In the genomic region with DNA sequence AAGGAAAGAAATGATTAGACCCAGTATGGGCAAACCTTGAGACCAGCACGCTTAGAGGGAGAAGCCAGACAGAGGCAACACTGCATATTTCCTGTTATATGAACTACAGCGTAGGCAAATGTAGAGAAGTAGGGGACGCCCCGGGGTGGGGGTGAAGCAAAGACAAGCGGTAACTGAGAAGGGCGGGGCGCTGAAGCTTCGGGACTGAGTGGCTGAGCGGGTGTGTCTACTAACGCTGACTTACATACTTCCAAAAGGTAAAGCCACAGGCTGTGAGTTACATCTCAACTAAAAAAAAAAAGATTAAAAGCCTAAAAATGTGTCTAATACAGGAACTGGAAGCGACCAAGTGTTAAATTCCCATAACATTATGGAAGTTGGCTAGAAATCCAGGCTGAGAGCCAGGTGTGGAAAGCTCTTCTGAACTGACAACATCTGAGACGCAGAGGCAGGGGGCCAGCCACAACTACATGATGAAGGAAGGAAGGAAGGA, we compare ENCODE assay signal across 9 mouse cellular contexts. TPM values are rescaled to one million over a fixed set of nuclear protein-coding genes. Genes with fewer than 3 reads are reported as not detected.
DNase-seq lines count a peak whose midpoint lies in the region; ATAC-seq and TF ChIP-seq lines count a peak whose summit lies in the region.
"Had no signal": no experiment of that assay in that cellular context is flagged by ENCODE, and none has a peak within 500 bp of the region (broad histone marks: within the 10 kb centered on the region; RNA-seq: fewer than 3 reads in every experiment).

No protein-coding gene starts in this region.

- H3K27me3 ChIP-seq in heart, adult 2 months (ENCODE audit: control insufficient read depth, insufficient read depth, low read length): no peaks in the 10 kb centered on the region
- no peaks in the 10 kb centered on the region for H3K27me3 ChIP-seq in kidney, postnatal 0 days (ENCODE audit: insufficient read depth, low read length)

- WGBS in heart, adult 2 months: 18% methylated on average over 12 of the region's 12 CpGs
- WGBS in kidney, postnatal 0 days: 8% methylated on average over 12 of the region's 12 CpGs

- peak overlapping the region; percentile 83 for H3K4me2 ChIP-seq in kidney, postnatal 0 days (ENCODE audit: low read length)

- intact Hi-C loops in heart, adult 2 months (cut with DNase I): loop anchor here (2.0 to 5.0 kb wide), 3 partner anchors 18 to 220 kb away; a partner anchor contains a TSS
- intact Hi-C loops in left cerebral cortex, postnatal 36 days (cut with DNase I): loop anchor here (2.0 kb wide), 1 partner anchor 38 kb away; no protein-coding TSS in a partner anchor

- peak overlapping the region; percentile 100 for H3K9ac ChIP-seq in heart, adult 2 months (ENCODE audit: low read depth, low read length)
- peak overlapping the region; percentile 88 for H3K9ac ChIP-seq in kidney, postnatal 0 days (ENCODE audit: low read depth, low read length)

- H3K4me1 ChIP-seq in heart, adult 2 months (ENCODE audit: control insufficient read depth, insufficient read depth, low read length): peaks cover 19% of the 10 kb centered on the region
- H3K4me1 ChIP-seq in kidney, postnatal 0 days (replicated peaks; ENCODE audit: insufficient read depth, low read length): 0 out of 2 replicates have a peak, but pooled peaks cover 4% of the 10 kb centered on the region

- H3K9me3 ChIP-seq in kidney, postnatal 0 days (replicated peaks; ENCODE audit: low read length): no peaks in the 10 kb centered on the region

- H3K4me3 ChIP-seq in heart, adult 2 months: peak overlapping the region; percentile 79
- H3K4me3 ChIP-seq in kidney, postnatal 0 days (replicated peaks; ENCODE audit: low read depth, low read length): peak overlapping the region; percentile 85

- peaks cover 1% of the 10 kb centered on the region; the same call in 1 of the 2 replicates for H3K79me2 ChIP-seq in heart, adult 2 months (replicated peaks; ENCODE audit: control insufficient read depth, insufficient read depth, low read length)

- H3K27ac ChIP-seq in heart, adult 2 months: peak overlapping the region; percentile 97
- peak overlapping the region; percentile 92 for H3K27ac ChIP-seq in kidney, postnatal 0 days

- peak; percentile 96 for ATAC-seq in activated CD4-positive, CD25-positive, alpha-beta regulatory T cell, adult 4 months
- no peak for ATAC-seq in kidney, postnatal 0 days (replicated peaks; ENCODE audit: low FRiP score, low read depth)

- no peak for TF ChIP-seq CTCF in heart, adult 2 months (IDR thresholded peaks at IDR 0.05)
- TF ChIP-seq CTCF in kidney, postnatal 0 days (IDR thresholded peaks at IDR 0.05; ENCODE audit: low read depth): no peak

- TF ChIP-seq EP300 in heart, adult 2 months (IDR thresholded peaks at IDR 0.05; ENCODE audit: insufficient read depth, low read depth, low read length): no peak

- TF ChIP-seq POLR2A in heart, adult 2 months (IDR thresholded peaks at IDR 0.05; ENCODE audit: insufficient read depth, low read depth, low read length): no peak

- peak; percentile 72 for DNase-seq in adrenal gland, postnatal 14 days
- no peak for DNase-seq in adrenal gland, adult 2 months
- DNase-seq in heart, adult 2 months: peak; percentile 59 to 81
- peak; percentile 62 for DNase-seq in kidney, postnatal 0 days (ENCODE audit: low spot score)
- DNase-seq in lung, postnatal 4 days: peak; percentile 80 to 84
- DNase-seq in spleen, postnatal 36 days (ENCODE audit: low spot score in 2 of 2): peak; percentile 94 to 95
- DNase-seq in left cerebral cortex, postnatal 36 days (ENCODE audit: low spot score in 2 of 2): no peak

- H3K36me3 ChIP-seq in heart, adult 2 months (ENCODE audit: control insufficient read depth, insufficient read depth, low read length): peaks cover 3% of the 10 kb centered on the region
- H3K36me3 ChIP-seq in kidney, postnatal 0 days (ENCODE audit: insufficient read depth, low read length): no peaks in the 10 kb centered on the region

RNA-seq across cellular contexts. Expression of a gene that starts 1.3 kb away (rescaled TPM):
- total RNA-seq in adrenal gland, postnatal 14 days (2021): 18.8 and 21.2 TPM in 2 replicates
- total RNA-seq in adrenal gland, adult 2 months (2021): 10 to 100 TPM; 15.5 to 24.6 TPM
- polyA plus RNA-seq in adrenal gland, adult 2 months (2012; rRNA removed): 9.1 and 9.9 TPM in 2 replicates
- polyA plus RNA-seq in activated CD4-positive, CD25-positive, alpha-beta regulatory T cell, adult 4 months (2017; shearing (Covaris generic)): 10 to 100 TPM; 15.8 to 17.9 TPM
- 10 to 100 TPM; 13.4 to 15.2 TPM for total RNA-seq in heart, adult 2 months (2021)
- 7.4 and 9.8 TPM in 2 replicates for polyA plus RNA-seq in heart, adult 2 months (2012; rRNA removed)
- 9.9 and 10.0 TPM in 2 replicates for polyA plus RNA-seq in kidney, postnatal 0 days (2015; fragmentation: Nextera tagmentation; extraction: Ambion mirVana)
- 10 to 100 TPM; 21.0 to 29.1 TPM for total RNA-seq in left cerebral cortex, postnatal 36 days (2021)

RNA-seq across cellular contexts. Expression of a gene that starts 11.1 kb away (rescaled TPM):
- not detected in 2 replicates for total RNA-seq in adrenal gland, postnatal 14 days (2021)
- not detected for total RNA-seq in adrenal gland, adult 2 months (2021)
- polyA plus RNA-seq in adrenal gland, adult 2 months (2012; rRNA removed): not detected in 2 replicates
- under 1 TPM in 1 of 2 experiments, not detected in 1; 0.48 TPM for polyA plus RNA-seq in activated CD4-positive, CD25-positive, alpha-beta regulatory T cell, adult 4 months (2017; shearing (Covaris generic))
- total RNA-seq in heart, adult 2 months (2021): not detected
- not detected in 2 replicates for polyA plus RNA-seq in heart, adult 2 months (2012; rRNA removed)
- 35.3 and 42.7 TPM in 2 replicates for polyA plus RNA-seq in kidney, postnatal 0 days (2015; fragmentation: Nextera tagmentation; extraction: Ambion mirVana)
- not detected for total RNA-seq in left cerebral cortex, postnatal 36 days (2021)
- total RNA-seq: left cerebral cortex, postnatal 10 days had no signal

Comparison
In these comparisons a context has a peak if more than half of its experiments do, and no peak if none do; other contexts are left out.
1. DNase-seq: peak in adrenal gland, postnatal 14 days (single experiment), heart, adult 2 months (2 of 2), kidney, postnatal 0 days (single experiment), lung, postnatal 4 days (2 of 2) and spleen, postnatal 36 days (2 of 2); none in adrenal gland, adult 2 months (single experiment) and left cerebral cortex, postnatal 36 days (0 of 2).